Mouse (Mus musculus): ENCODE measurements around the gene Kcna7. TPM values are rescaled to one million over a fixed set of nuclear protein-coding genes. Genes with fewer than 3 reads are reported as not detected.

Gene Kcna7
- total and polyA plus RNA-seq, 3 experiments, result 0.16 to 3.2 (median 0.39) TPM

- no peak for DNase-seq (ENCODE audit: extremely low read depth)
- TF ChIP-seq EP300 (IDR thresholded peaks at IDR 0.05; ENCODE audit: low read length), result no peak
- no peak for TF ChIP-seq KAT2A (IDR thresholded peaks at IDR 0.05; ENCODE audit: insufficient replicate concordance, low read length)
- no peak for TF ChIP-seq E2F4 (IDR thresholded peaks at IDR 0.05; ENCODE audit: insufficient replicate concordance, low read depth, low read length)
- no peak for TF ChIP-seq ZC3H11A (IDR thresholded peaks at IDR 0.05; ENCODE audit: low read depth, low read length)
- TF ChIP-seq MAX (IDR thresholded peaks at IDR 0.05; ENCODE audit: low read length), result no peak
- no peak for TF ChIP-seq JUND (conservative IDR thresholded peaks at IDR 0.05; ENCODE audit: low read depth, low read length)
- TF ChIP-seq SIN3A (IDR thresholded peaks at IDR 0.05; ENCODE audit: low read length), result 0 out of 2 replicates have a peak, but pooled peaks have one; percentile 20
- peak; percentile 22 for TF ChIP-seq SMC3 (IDR thresholded peaks at IDR 0.05; ENCODE audit: low read depth, low read length)
- TF ChIP-seq MXI1 (IDR thresholded peaks at IDR 0.05; ENCODE audit: low read depth, low read length), result no peak
- TF ChIP-seq CTCF (conservative IDR thresholded peaks at IDR 0.05 in 1 of 2, IDR thresholded peaks at IDR 0.05 in 1 of 2; ENCODE audit: low read depth in 2 of 2, low read length in 2 of 2), result peak; percentile 12 to 56; a peak in 2 of 4 replicates
- TF ChIP-seq MEF2A (IDR thresholded peaks at IDR 0.05; ENCODE audit: borderline replicate concordance, low read depth, low read length), result no peak
- no peak for TF ChIP-seq USF2 (conservative IDR thresholded peaks at IDR 0.05; ENCODE audit: low read depth, low read length)
- TF ChIP-seq ZNF384 (IDR thresholded peaks at IDR 0.05; ENCODE audit: low read depth, low read length), result no peak
- no peak for TF ChIP-seq ETS1 (conservative IDR thresholded peaks at IDR 0.05; ENCODE audit: low read depth, low read length)
- peak; percentile 67 for TF ChIP-seq HCFC1 (IDR thresholded peaks at IDR 0.05; ENCODE audit: low read depth, low read length)
- TF ChIP-seq MAFK (IDR thresholded peaks at IDR 0.05; ENCODE audit: insufficient replicate concordance, low read length), result no peak
- no peak for TF ChIP-seq NRF1 (IDR thresholded peaks at IDR 0.05; ENCODE audit: low read depth, low read length)
- no peak for TF ChIP-seq IRF4 (IDR thresholded peaks at IDR 0.05; ENCODE audit: low read depth, low read length)
- no peak for TF ChIP-seq USF1 (IDR thresholded peaks at IDR 0.05; ENCODE audit: low read depth, low read length)
- 0 out of 2 replicates have a peak, but pooled peaks have one; percentile 53 for TF ChIP-seq CHD2 (IDR thresholded peaks at IDR 0.05; ENCODE audit: low read length)
- TF ChIP-seq CHD1 (IDR thresholded peaks at IDR 0.05; ENCODE audit: low read depth, low read length), result no peak
- peak; percentile 35 for TF ChIP-seq RAD21 (IDR thresholded peaks at IDR 0.05; ENCODE audit: low read depth, low read length)
- no peak for TF ChIP-seq GABPA (IDR thresholded peaks at IDR 0.05; ENCODE audit: insufficient replicate concordance, low read depth, low read length)
- peak overlapping the region in 2 of 3 experiments; percentile 44 to 54 for H3K4me3 ChIP-seq (replicated peaks in 1 of 3; ENCODE audit: low read depth in 2 of 3, low read length in 2 of 3, poor library complexity in 1 of 3)
- H3K4me2 ChIP-seq (ENCODE audit: insufficient read depth, low read depth, poor library complexity, severe bottlenecking), result peak overlapping the region; percentile 8; the same call in 1 of the 2 replicates
- H3K36me3 ChIP-seq (replicated peaks in 1 of 2; ENCODE audit: control insufficient read depth in 1 of 2, insufficient read depth in 1 of 2, low read length in 1 of 2), result peaks cover 37 to 68% of the 10 kb centered on the region in 2 experiments
- H3K79me2 ChIP-seq (replicated peaks; ENCODE audit: control insufficient read depth, extremely low read depth, insufficient read depth, poor library complexity, severe bottlenecking), result no peaks in the 10 kb centered on the region
- peaks cover 2 to 19% of the 10 kb centered on the region in 2 experiments for H3K4me1 ChIP-seq (ENCODE audit: control insufficient read depth in 1 of 2, insufficient read depth in 2 of 2)
- no peak overlapping the region for H3K27ac ChIP-seq (ENCODE audit: insufficient read depth, low read depth)
- H3K9ac ChIP-seq (ENCODE audit: insufficient read depth, low read depth), result peak overlapping the region; percentile 53; the same call in 1 of the 2 replicates
- dilution Hi-C loops (cut with MboI; ENCODE audit: extremely low pct_ligation_motif_present, extremely low pct_unique_long_range_greater_than_20kb, low sequenced_read_pairs), result no loop called here
- in situ Hi-C loops (cut with MboI; ENCODE audit: low pct_ligation_motif_present, low pct_unique_long_range_greater_than_20kb, low sequenced_read_pairs), result no loop called here
- H3K9me3 ChIP-seq (replicated peaks; ENCODE audit: low read length), result no peaks in the 10 kb centered on the region
- H3K27me3 ChIP-seq (replicated peaks), result no peaks in the 10 kb centered on the region
Measured at GRCm38 (mm10) chr7:45447325-45447990, 42.0 kb downstream of the Kcna7 start.
